Mouse (Mus musculus) T-helper 1 cell (primary cell): ENCODE data around the gene Dut.
"Not testable (repeated sequence)": the region's sequence is repeated elsewhere in the genome, so short reads cannot be mapped to it uniquely, and the experiment has no call there.

Experiments
- in situ Hi-C: fragments of 300-600 bp; cut with MboI, MseI; formaldehyde crosslinking; loops from one replicate; pipeline ENCODE4 v1.15.1; 2025; ENCODE audit warnings: high pct_unique_total_duplicates

Dut gene

DNA sequence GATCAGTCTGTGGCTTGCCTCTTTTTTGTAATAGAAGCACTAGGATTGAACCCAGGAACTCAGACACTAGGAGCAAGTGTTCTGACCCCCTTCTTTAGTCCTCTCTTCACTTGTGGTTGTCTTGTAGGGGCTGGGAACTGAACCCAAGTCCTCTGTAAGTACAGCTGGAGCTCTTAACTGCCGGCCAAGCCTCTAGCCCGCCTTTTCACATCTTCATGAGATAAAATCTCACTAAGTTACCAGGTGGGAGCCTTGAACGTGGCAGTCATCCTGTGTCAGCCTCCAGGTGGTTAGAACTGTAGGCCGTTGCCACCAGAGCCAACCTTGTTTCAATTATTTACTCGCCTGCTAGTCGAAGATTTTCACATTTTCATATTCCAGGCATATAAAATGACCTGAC, 6.7 kb downstream of the Dut start:
- in situ Hi-C loops, result no loop called here

DNA sequence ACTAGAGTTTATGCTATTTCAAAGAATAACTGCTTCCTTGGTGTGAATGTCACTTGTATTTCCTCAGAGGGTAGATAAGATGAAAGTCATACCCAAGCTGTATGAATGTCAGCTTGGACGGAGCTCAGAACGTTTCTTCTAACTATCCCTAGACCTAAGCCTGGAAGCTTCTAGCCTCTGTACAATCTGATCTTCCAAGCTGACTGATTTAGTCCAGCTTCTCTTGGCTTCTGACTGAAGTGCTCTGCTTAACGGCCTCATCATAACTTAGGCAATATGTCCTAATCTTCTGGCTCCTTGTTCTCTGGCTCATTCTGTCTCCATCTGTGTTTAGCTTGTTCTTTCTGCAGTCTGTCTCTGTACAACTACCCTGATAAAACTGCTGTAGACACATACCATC, 7.6 kb downstream of the Dut start:
- in situ Hi-C loops, result no loop called here

DNA sequence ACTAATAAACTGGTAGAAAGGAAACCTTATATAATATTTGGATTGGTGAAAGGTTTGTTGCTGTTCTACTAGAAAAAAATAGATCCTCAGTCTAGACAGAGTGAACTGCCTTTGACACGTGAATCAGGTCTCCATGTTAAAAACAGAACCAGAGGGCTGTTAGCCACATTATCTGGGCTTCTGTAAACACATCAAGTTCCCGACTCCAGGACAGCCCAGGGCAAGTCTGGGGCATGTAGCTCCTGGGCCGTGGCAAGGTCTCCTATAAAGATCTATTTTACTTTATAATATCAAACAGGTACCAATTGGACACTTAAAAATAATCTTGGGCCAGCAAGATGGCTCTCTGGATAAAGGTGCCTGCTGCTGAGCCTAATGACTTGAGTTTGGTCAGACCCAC, 8.9 kb downstream of the Dut start:
- in situ Hi-C loops, result no loop called here

DNA sequence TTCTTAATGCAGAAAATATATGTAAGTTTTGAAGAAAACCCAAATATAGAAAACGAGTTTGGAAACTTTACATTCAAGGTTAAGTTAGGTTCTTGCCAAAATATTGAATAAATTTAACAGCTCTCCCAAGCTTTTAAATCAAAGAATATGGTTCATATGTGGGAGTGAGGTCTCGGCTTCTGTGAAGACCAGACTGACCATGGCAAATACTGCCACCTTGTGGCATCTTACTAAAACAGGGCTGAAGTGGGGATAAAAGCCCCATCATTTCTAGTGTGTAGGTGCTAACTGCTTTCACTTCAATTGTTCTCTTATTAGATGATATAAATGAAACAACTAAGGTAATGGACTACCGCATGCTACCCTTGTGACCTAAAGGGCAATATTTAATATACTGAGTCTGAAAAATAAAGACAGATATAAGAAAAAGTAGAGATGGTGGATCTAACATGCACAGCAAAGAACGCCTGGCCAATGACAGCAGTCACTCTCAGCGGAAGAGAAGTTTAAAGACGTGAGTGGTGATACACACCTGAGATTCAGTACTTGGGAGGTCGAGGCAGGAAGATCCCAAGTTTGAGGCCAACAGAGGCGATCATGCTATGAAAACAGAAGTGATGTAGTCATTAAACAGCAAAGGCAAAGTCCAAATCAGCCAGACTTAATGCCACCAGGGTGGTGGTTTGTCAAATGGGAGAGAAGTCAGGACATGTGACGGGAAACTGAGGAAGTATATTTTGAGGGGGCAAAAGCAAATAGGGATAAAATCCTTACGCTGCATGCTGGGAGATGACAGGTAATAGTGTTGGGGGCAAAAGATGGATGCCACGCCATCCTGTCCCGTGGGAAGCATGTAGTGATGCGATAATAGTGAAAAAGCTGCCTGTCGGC, 12.5 kb downstream of the Dut start:
- in situ Hi-C loops, result no loop called here

DNA sequence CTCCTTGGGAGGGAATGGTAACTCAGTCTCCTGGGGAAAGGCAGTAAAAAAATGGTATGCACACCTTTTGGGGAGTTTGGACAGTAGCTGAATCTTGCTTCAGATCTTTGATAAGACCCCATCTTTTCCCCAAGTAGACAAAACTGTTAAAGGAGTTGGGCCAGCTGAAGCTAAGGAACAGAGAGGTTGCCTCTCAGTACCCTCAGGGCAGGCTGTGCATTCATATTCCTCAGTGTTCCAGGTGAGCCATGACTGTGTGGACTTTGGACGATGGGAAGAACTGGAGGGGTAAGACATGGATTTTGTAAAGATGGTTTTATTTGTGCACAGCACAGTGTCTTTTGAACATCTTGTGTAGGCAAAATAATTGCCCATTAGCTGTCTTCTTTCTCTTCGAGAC, 13.3 kb downstream of the Dut start:
- in situ Hi-C loops, result no loop called here

DNA sequence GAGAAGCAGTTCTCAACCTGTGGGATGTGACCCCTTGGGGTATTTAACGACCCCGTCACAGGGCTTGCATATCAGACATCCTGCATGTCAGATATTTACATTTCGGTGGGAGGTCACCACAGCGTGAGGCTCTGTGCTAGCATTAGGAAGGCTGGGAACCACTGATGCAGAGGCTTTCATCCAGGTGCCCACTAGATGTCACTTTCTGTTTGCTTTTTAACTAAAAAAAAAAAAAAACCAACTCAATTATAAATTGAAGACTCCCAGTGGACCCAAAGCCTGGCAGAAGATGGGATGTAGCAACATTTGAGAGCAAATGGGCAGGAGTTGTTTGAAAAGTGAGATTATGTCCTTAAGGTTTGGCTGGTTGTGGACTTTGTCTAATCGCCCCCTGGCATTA, 16.1 kb downstream of the Dut start:
- in situ Hi-C loops, result no loop called here

DNA sequence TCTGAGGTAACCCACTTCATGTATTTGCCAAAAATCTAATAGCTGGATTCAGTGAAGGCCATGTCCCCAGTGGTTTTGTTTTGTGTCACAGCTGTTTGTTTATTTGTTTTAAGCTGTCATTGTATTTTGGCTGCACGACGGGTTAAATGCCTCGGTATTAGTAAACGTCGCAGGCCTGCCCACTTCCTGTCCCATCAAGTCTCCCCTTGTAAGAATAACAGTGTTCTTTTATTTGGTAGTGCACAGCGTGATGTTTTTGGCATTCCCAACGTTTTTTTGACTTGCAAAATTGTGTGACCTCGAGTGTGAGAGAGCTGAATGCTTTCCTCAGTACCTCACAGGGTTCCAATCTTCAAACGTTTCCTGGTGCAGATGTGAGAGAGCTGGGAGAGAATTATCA, 16.8 kb downstream of the Dut start:
- in situ Hi-C loops, result no loop called here

DNA sequence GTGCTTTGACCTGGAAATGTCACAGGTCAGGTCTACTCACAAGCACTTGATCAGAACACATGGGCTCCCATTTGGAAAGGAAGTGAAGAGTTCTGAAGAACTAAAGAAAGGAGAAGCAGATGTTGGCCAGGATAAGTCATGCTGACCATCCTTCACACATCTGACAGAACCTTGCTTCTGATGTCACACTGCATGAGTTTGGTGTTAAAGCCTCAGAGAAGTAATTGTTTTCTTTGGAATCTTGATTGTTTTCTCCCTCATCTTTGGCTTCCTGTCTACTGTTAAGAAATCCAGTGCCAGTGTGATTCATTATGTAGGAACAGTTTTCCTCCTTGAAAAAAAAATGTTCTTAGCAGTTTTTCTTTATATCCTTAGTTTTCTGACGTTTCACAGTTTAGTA, 21.9 kb downstream of the Dut start:
- in situ Hi-C loops, result no loop called here

- in situ Hi-C loops, result no loop called here
Measured at GRCm38 (mm10) chr2:125275617-125276016, 28.6 kb downstream of the Dut start.

GRCm38 (mm10) chr2:125276692-125277091, 29.7 kb downstream of the Dut start:
- in situ Hi-C loops, result no loop called here

GRCm38 (mm10) chr2:125278474-125278873, 31.5 kb downstream of the Dut start:
- in situ Hi-C loops, result no loop called here

GRCm38 (mm10) chr2:125279995-125280394, 33.0 kb downstream of the Dut start:
- in situ Hi-C loops, result not testable (repeated sequence)

DNA sequence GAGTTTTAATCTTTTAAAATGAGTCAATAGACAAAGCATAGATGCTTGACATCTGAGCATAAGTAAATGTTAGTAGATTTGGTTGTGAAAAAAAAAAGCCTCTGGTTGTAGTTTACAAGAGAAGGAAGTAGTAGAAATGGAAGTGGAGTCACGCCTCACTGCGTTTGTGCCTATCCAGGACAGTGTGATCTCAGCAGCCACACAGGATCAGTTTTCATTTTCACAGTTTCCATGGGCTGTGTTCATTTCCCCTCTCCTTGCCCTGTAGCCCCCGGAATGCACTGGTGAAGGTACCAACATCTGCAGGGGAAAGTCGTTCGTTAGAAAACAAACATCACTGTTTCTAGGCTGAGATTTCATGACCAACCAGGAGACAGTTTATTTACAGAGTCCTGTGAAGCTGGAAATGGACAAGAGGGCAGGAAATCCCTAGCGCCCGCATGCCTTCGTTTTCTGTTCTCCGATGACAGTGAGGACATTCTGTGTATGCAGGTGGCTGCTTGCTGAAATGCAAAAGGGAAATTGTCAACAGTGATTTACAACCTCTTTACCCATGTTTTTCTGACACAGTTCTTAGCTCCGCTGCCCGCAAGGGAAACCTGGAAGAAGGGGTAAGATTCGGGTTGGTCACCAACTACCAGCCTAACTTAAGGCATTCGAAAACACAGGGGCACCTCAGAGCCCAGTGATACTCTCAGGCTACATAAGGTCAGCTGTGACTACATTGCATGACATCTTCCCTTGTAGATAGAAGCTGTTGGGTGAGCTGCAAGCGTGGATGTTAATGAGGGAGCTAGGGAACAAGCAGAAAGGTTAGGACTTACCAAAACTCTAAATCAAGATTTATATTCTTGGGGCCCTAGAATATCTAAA, 35.6 kb downstream of the Dut start:
- in situ Hi-C loops, result no loop called here

GRCm38 (mm10) chr2:125285777-125286176, 38.8 kb downstream of the Dut start:
- in situ Hi-C loops, result no loop called here

GRCm38 (mm10) chr2:125290197-125290965, 43.4 kb downstream of the Dut start:
- in situ Hi-C loops, result no loop called here

GRCm38 (mm10) chr2:125291101-125291500, 44.1 kb downstream of the Dut start:
- in situ Hi-C loops, result no loop called here

GRCm38 (mm10) chr2:125292616-125293015, 45.6 kb downstream of the Dut start:
- in situ Hi-C loops, result no loop called here

DNA sequence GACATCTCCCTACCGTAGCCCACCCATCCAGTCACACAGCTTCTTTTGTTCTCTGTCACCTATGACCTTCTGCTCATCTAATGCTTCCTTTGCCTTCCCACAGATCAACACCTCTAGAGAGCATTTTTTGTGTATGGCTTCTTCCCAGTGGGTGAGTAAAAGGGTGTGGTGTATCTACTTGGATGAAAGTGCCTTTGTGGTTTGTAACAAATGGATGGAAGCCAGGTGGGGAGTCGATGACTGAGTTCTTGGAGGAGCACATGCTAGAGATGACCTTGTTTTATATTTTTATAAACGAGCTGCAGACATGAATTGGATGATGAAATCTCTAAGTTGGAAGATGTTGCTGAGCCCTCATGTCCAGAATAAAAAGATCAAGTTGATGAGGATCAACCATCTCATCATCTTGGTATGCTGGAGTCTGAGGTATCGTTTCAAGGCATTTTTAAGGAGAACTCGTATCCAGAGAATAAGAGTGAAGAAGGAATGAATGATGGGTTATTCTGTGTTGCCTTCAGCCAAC, 47.0 kb downstream of the Dut start:
- in situ Hi-C loops, result no loop called here

- in situ Hi-C loops, result no loop called here
Measured at GRCm38 (mm10) chr2:125295526-125295925, 48.5 kb downstream of the Dut start.

DNA sequence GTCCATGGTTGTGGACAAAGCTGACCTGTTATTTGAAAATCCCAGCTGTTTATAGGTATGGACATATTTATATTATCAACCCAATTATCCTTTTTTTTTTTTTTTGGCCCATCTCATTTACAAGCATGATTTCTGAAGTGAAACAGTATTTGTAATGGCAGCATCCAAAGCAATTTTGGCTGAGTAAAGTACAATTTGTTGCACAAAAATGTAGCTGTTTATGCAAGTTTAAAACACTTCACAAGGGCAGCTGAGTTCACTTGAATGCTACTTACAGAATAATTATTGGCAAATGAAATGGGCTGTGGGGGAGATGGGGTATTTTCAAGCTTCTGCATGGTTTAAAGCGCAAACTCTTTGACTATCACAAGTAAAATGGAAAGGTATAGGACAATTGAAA, 51.9 kb downstream of the Dut start:
- in situ Hi-C loops, result no loop called here

- in situ Hi-C loops, result no loop called here
Measured at GRCm38 (mm10) chr2:125301877-125302624, 55.1 kb downstream of the Dut start.
